Mouse (Mus musculus) liver, embryonic 14.5 days (tissue): ENCODE data around the gene Cbll1.

Experiments used
- CTCF ChIP-seq: IDR thresholded peaks from 2 replicates; pipeline ENCODE4 v1.5.1; 2016; ENCODE audit warnings: antibody characterized with exemption, low read depth, control low read depth
- EP300 ChIP-seq: IDR thresholded peaks from 2 replicates; pipeline ENCODE4 v1.6.1; 2016; ENCODE audit warnings: antibody characterized with exemption, low read depth

- TF ChIP-seq EP300 (peak; percentile 16; the same call in 1 of the 2 replicates), CTCF (no peak)
These were observed at the start of gene Cbll1 for GRCm38 (mm10) chr12:31499314-31500131.
